Mouse (Mus musculus) heart, embryonic 13.5 days (tissue): ENCODE data around the gene Nrcam. TPM values are rescaled to one million over a fixed set of nuclear protein-coding genes. Genes with fewer than 3 reads are reported as not detected.

Experiments used
- ATAC-seq: fragments of 200-750 bp; cut with Nextera tagmentation; 2 replicates; pipeline ENCODE4 v1.8.0; 2017; ENCODE audit warnings: moderate TSS enrichment; ENCODE audit not compliant: insufficient number of reproducible peaks, low FRiP score, low TSS enrichment; ENCODE audit errors: extremely low read depth
- H3K27ac ChIP-seq: fragments of 300-500 bp; sonication (generic); replicated peaks from 2 replicates; pipeline ENCODE4 v1.5.1; 2015; ENCODE audit warnings: moderate library complexity, mild to moderate bottlenecking, inconsistent platforms
- H3K27me3 ChIP-seq: fragments of 300-500 bp; sonication (generic); replicated peaks from 2 replicates; pipeline ENCODE4 v1.6.1; 2015; ENCODE audit warnings: mild to moderate bottlenecking, inconsistent platforms
- H3K36me3 ChIP-seq: fragments of 300-500 bp; sonication (generic); 2 replicates; pipeline ENCODE4 v1.6.1; 2015; ENCODE audit warnings: mild to moderate bottlenecking, inconsistent platforms
- H3K4me1 ChIP-seq: fragments of 300-500 bp; sonication (generic); 2 replicates; pipeline ENCODE4 v1.6.1; 2015; ENCODE audit warnings: inconsistent platforms
- H3K4me2 ChIP-seq: fragments of 300-500 bp; sonication (generic); 2 replicates; pipeline ENCODE4 v1.6.1; 2015; ENCODE audit warnings: inconsistent platforms, mild to moderate bottlenecking, moderate library complexity
- H3K4me3 ChIP-seq: fragments of 300-500 bp; sonication (generic); 2 replicates; pipeline ENCODE4 v1.5.1; 2015; ENCODE audit warnings: moderate library complexity, mild to moderate bottlenecking, inconsistent platforms
- H3K9ac ChIP-seq: fragments of 300-500 bp; sonication (generic); 2 replicates; pipeline ENCODE4 v1.6.1; 2015; ENCODE audit warnings: inconsistent platforms, mild to moderate bottlenecking, moderate library complexity
- H3K9me3 ChIP-seq: fragments of 300-500 bp; sonication (generic); 2 replicates; pipeline ENCODE4 v1.6.1; 2016; ENCODE audit warnings: inconsistent platforms
- WGBS: fragments of 180-500 bp; shearing (Covaris S2); methylation state at CpG from one replicate; pipeline ENCODE4 v1.1.7; 2015; ENCODE audit warnings: mixed read lengths; 5-methylcytosine and 5-hydroxymethylcytosine counted together
- polyA plus RNA-seq: library from polyadenylated mRNA; unstranded; fragments of >200 nt; fragmentation: Nextera tagmentation; extraction: Ambion mirVana; gene quantifications from 2 replicates; pipeline ENCODE4 v1.2.1, GENCODE M21; 2015

Gene Nrcam
- polyA plus RNA-seq, 1 experiment from 2014 or later, result 1.1 TPM

GRCm38 (mm10) chr12:44570070-44570469, 241.4 kb downstream of the Nrcam start:
- no peak for ATAC-seq
- 81% methylated on average over 7 of the region's 7 CpGs for WGBS
- H3K9ac ChIP-seq, result no peak overlapping the region

GRCm38 (mm10) chr12:44572664-44573063, 244.0 kb downstream of the Nrcam start:
- H3K4me2 ChIP-seq, result no peak overlapping the region
- 22% methylated on average over 3 of the region's 3 CpGs for WGBS
- no peak for ATAC-seq

More at GRCm38 (mm10) chr12:44570070-44570469, 241.4 kb downstream of the Nrcam start:
- no peaks in the 10 kb centered on the region for H3K27me3 ChIP-seq
- no peaks in the 10 kb centered on the region for H3K4me1 ChIP-seq
- H3K4me3 ChIP-seq, result no peak overlapping the region
- H3K4me2 ChIP-seq, result no peak overlapping the region
- no peaks in the 10 kb centered on the region for H3K9me3 ChIP-seq
- no peak overlapping the region for H3K27ac ChIP-seq
- H3K36me3 ChIP-seq, result no peaks in the 10 kb centered on the region

GRCm38 (mm10) chr12:44574167-44574566, 245.5 kb downstream of the Nrcam start:
- no peaks in the 10 kb centered on the region for H3K4me1 ChIP-seq
- H3K36me3 ChIP-seq, result no peaks in the 10 kb centered on the region
- no peaks in the 10 kb centered on the region for H3K9me3 ChIP-seq
- no peak overlapping the region for H3K4me3 ChIP-seq
- no peak overlapping the region for H3K9ac ChIP-seq
- ATAC-seq, result no peak
- 64% methylated on average over 3 of the region's 3 CpGs for WGBS
- no peak overlapping the region for H3K4me2 ChIP-seq
- no peaks in the 10 kb centered on the region for H3K27me3 ChIP-seq
- H3K27ac ChIP-seq, result no peak overlapping the region

More at GRCm38 (mm10) chr12:44572664-44573063, 244.0 kb downstream of the Nrcam start:
- Histone ChIP-seq H3K4me3 (no peak overlapping the region), H3K27me3 (no peaks in the 10 kb centered on the region), H3K27ac (no peak overlapping the region), H3K9ac (no peak overlapping the region), H3K4me1 (no peaks in the 10 kb centered on the region), H3K9me3 (no peaks in the 10 kb centered on the region), H3K36me3 (no peaks in the 10 kb centered on the region)

- ATAC-seq, result no peak
- H3K4me1 ChIP-seq, result peaks cover 6% of the 10 kb centered on the region
- H3K36me3 ChIP-seq, result no peaks in the 10 kb centered on the region
- H3K9me3 ChIP-seq, result no peaks in the 10 kb centered on the region
- no peaks in the 10 kb centered on the region for H3K27me3 ChIP-seq
- no peak overlapping the region for H3K4me3 ChIP-seq
- 0 out of 2 replicates have a peak overlapping the region, but pooled peaks have one; percentile 5 for H3K4me2 ChIP-seq
- H3K9ac ChIP-seq, result no peak overlapping the region
- no peak overlapping the region for H3K27ac ChIP-seq
- 30% methylated on average over 16 of the region's 16 CpGs for whole genome bisulfite sequencing
Measured at GRCm38 (mm10) chr12:44601410-44602149, 272.9 kb downstream of the Nrcam start.

- no peaks in the 10 kb centered on the region for H3K9me3 ChIP-seq
- no peak overlapping the region for H3K4me3 ChIP-seq
- H3K27me3 ChIP-seq, result no peaks in the 10 kb centered on the region
- WGBS, result 43% methylated on average over 11 of the region's 11 CpGs
- 0 out of 2 replicates have a peak overlapping the region, but pooled peaks have one; percentile 36 for H3K27ac ChIP-seq
- H3K36me3 ChIP-seq, result no peaks in the 10 kb centered on the region
- no peak for ATAC-seq
- H3K9ac ChIP-seq, result no peak overlapping the region
- H3K4me2 ChIP-seq, result no peak overlapping the region
- H3K4me1 ChIP-seq, result peaks cover 6% of the 10 kb centered on the region
Measured at GRCm38 (mm10) chr12:44602269-44602957, 273.7 kb downstream of the Nrcam start.

- H3K4me1 ChIP-seq, result peaks cover 6% of the 10 kb centered on the region
- no peak for ATAC-seq
- no peaks in the 10 kb centered on the region for H3K27me3 ChIP-seq
- no peak overlapping the region for H3K9ac ChIP-seq
- no peak overlapping the region for H3K4me3 ChIP-seq
- 74% methylated on average over 5 of the region's 5 CpGs for WGBS
- no peaks in the 10 kb centered on the region for H3K9me3 ChIP-seq
- H3K4me2 ChIP-seq, result no peak overlapping the region
- no peaks in the 10 kb centered on the region for H3K36me3 ChIP-seq
- H3K27ac ChIP-seq, result no peak overlapping the region
Measured at GRCm38 (mm10) chr12:44602958-44603331, 274.3 kb downstream of the Nrcam start.

GRCm38 (mm10) chr12:44617001-44617421, 288.3 kb downstream of the Nrcam start:
- no peaks in the 10 kb centered on the region for H3K36me3 ChIP-seq
- WGBS, result 67% methylated on average over 2 of the region's 2 CpGs
- H3K4me3 ChIP-seq, result no peak overlapping the region
- ATAC-seq, result no peak
- H3K9ac ChIP-seq, result no peak overlapping the region
- no peaks in the 10 kb centered on the region for H3K27me3 ChIP-seq
- H3K4me1 ChIP-seq, result no peaks in the 10 kb centered on the region
- no peak overlapping the region for H3K4me2 ChIP-seq
- no peaks in the 10 kb centered on the region for H3K9me3 ChIP-seq
- H3K27ac ChIP-seq, result no peak overlapping the region

- H3K36me3 ChIP-seq, result no peaks in the 10 kb centered on the region
- H3K4me3 ChIP-seq, result no peak overlapping the region
- no peak overlapping the region for H3K4me2 ChIP-seq
- 71% methylated on average over 1 of the region's 1 CpGs for WGBS
- no peak overlapping the region for H3K9ac ChIP-seq
- H3K27ac ChIP-seq, result no peak overlapping the region
- H3K27me3 ChIP-seq, result no peaks in the 10 kb centered on the region
- no peaks in the 10 kb centered on the region for H3K9me3 ChIP-seq
- no peak for ATAC-seq
- H3K4me1 ChIP-seq, result no peaks in the 10 kb centered on the region
Measured at GRCm38 (mm10) chr12:44617488-44617887, 288.8 kb downstream of the Nrcam start.

- H3K4me1 ChIP-seq, result no peaks in the 10 kb centered on the region
- H3K9ac ChIP-seq, result no peak overlapping the region
- no peak overlapping the region for H3K4me2 ChIP-seq
- H3K27ac ChIP-seq, result no peak overlapping the region
- H3K27me3 ChIP-seq, result no peaks in the 10 kb centered on the region
- no peak overlapping the region for H3K4me3 ChIP-seq
- H3K36me3 ChIP-seq, result no peaks in the 10 kb centered on the region
- ATAC-seq, result no peak
- no peaks in the 10 kb centered on the region for H3K9me3 ChIP-seq
Measured at GRCm38 (mm10) chr12:44639341-44639921, 310.7 kb downstream of the Nrcam start.

- Histone ChIP-seq H3K4me2 (no peak overlapping the region), H3K27me3 (no peaks in the 10 kb centered on the region), H3K9me3 (no peaks in the 10 kb centered on the region), H3K4me1 (no peaks in the 10 kb centered on the region), H3K4me3 (no peak overlapping the region), H3K36me3 (no peaks in the 10 kb centered on the region), H3K9ac (no peak overlapping the region), H3K27ac (no peak overlapping the region)
- no peak for ATAC-seq
- 26% methylated on average over 1 of the region's 1 CpGs for WGBS
Measured at GRCm38 (mm10) chr12:44640579-44640978, 311.9 kb downstream of the Nrcam start.
